ENCODE assay signal across 17 mouse cellular contexts in the genomic region with DNA sequence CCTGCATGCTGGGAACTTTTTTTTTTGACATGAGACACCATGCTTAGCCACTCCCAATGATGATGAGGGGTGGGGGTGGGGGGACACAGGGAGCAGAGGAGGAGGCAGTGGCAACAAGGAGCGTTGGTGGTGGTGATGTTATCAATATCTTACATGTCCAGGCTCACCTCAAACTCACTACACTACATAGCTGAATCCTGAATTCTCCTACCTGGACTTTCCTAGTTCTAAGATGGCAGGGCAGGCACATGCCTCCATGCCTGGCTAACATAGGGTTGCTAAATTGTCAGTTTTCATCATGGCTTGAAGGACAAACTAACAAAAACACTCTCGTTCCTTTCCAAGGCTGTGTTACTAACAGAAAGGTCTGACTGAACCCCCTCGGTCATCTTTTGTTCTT.
A peak's percentile ranks its signal among the peaks of the same experiment; 100 is the strongest.
DNase-seq lines count a peak whose midpoint lies in the region; ATAC-seq and TF ChIP-seq lines count a peak whose summit lies in the region.
"Had no signal": no experiment of that assay in that cellular context is flagged by ENCODE, and none has a peak within 500 bp of the region (broad histone marks: within the 10 kb centered on the region; RNA-seq: fewer than 3 reads in every experiment).

No protein-coding gene starts in this region.

- TF ChIP-seq EP300 in heart, adult 2 months (IDR thresholded peaks at IDR 0.05; ENCODE audit: insufficient read depth, low read depth, low read length), result no peak

- no peaks in the 10 kb centered on the region for H3K36me3 ChIP-seq in heart, embryonic 10.5 days
- H3K36me3 ChIP-seq in heart, adult 2 months (ENCODE audit: control insufficient read depth, insufficient read depth, low read length), result no peaks in the 10 kb centered on the region
- no peaks in the 10 kb centered on the region for H3K36me3 ChIP-seq in embryonic facial prominence, embryonic 13.5 days
- H3K36me3 ChIP-seq in limb, embryonic 11.5 days (ENCODE audit: control insufficient read depth, insufficient read depth, low read length), result no peaks in the 10 kb centered on the region
- H3K36me3 ChIP-seq: forebrain, embryonic 12.5 days; hindbrain, embryonic 12.5 days had no signal

- H3K9me3 ChIP-seq in heart, embryonic 10.5 days, result no peaks in the 10 kb centered on the region
- H3K9me3 ChIP-seq in embryonic facial prominence, embryonic 13.5 days, result no peaks in the 10 kb centered on the region
- no peaks in the 10 kb centered on the region for H3K9me3 ChIP-seq in limb, embryonic 11.5 days (ENCODE audit: control insufficient read depth, low read length)
- H3K9me3 ChIP-seq: forebrain, embryonic 12.5 days; hindbrain, embryonic 12.5 days had no signal

- H3K4me2 ChIP-seq in embryonic facial prominence, embryonic 13.5 days, result no peak overlapping the region
- H3K4me2 ChIP-seq in limb, embryonic 11.5 days (ENCODE audit: low read depth, severe bottlenecking), result no peak overlapping the region
- H3K4me2 ChIP-seq: forebrain, embryonic 12.5 days; hindbrain, embryonic 12.5 days had no signal

- no peak overlapping the region for H3K4me3 ChIP-seq in heart, embryonic 10.5 days
- H3K4me3 ChIP-seq in heart, adult 2 months, result no peak overlapping the region
- H3K4me3 ChIP-seq in embryonic facial prominence, embryonic 13.5 days, result no peak overlapping the region
- no peak overlapping the region for H3K4me3 ChIP-seq in limb, embryonic 11.5 days (ENCODE audit: low read depth, low read length)
- H3K4me3 ChIP-seq: forebrain, embryonic 12.5 days; hindbrain, embryonic 12.5 days had no signal

- 69% methylated on average over 3 of the region's 3 CpGs for WGBS in heart, embryonic 10.5 days
- WGBS in heart, adult 2 months, result 66% methylated on average over 3 of the region's 3 CpGs
- 50% methylated on average over 3 of the region's 3 CpGs for WGBS in embryonic facial prominence, embryonic 13.5 days
- 82% methylated on average over 3 of the region's 3 CpGs for WGBS in limb, embryonic 11.5 days

- no peak for TF ChIP-seq CTCF in heart, adult 2 months (IDR thresholded peaks at IDR 0.05)

- H3K4me1 ChIP-seq in heart, embryonic 10.5 days, result no peaks in the 10 kb centered on the region
- no peaks in the 10 kb centered on the region; the same call in 1 of the 2 replicates for H3K4me1 ChIP-seq in heart, adult 2 months (ENCODE audit: control insufficient read depth, insufficient read depth, low read length)
- peaks cover 24% of the 10 kb centered on the region for H3K4me1 ChIP-seq in embryonic facial prominence, embryonic 13.5 days
- H3K4me1 ChIP-seq in limb, embryonic 11.5 days (ENCODE audit: control insufficient read depth, insufficient read depth, low read length), result peaks cover 18% of the 10 kb centered on the region
- H3K4me1 ChIP-seq: forebrain, embryonic 12.5 days; hindbrain, embryonic 12.5 days had no signal

- no peak for DNase-seq in heart, embryonic 10.5 days (ENCODE audit: low spot score)
- DNase-seq in heart, adult 2 months, result no peak
- DNase-seq in limb, embryonic 11.5 days (ENCODE audit: low spot score), result no peak
- no peak for DNase-seq in left cerebral cortex, adult 9 months (ENCODE audit: low spot score in 2 of 2)
- no peak for DNase-seq in lung, postnatal 14 days
- DNase-seq in thymus, postnatal 14 days, result no peak
- DNase-seq: adrenal gland, postnatal 10 days; cerebellum, adult 11 months; cerebellum, adult 8-10 months; cerebellum, postnatal 14 days; gastrocnemius, postnatal 10 days; heart, postnatal 10 days; heart, postnatal 4 days had no signal

- TF ChIP-seq POLR2A in heart, adult 2 months (IDR thresholded peaks at IDR 0.05; ENCODE audit: insufficient read depth, low read depth, low read length), result no peak

- H3K27ac ChIP-seq in heart, embryonic 10.5 days, result 0 out of 2 replicates have a peak overlapping the region, but pooled peaks have one; percentile 10
- H3K27ac ChIP-seq in heart, adult 2 months, result no peak overlapping the region
- H3K27ac ChIP-seq in embryonic facial prominence, embryonic 13.5 days, result peak overlapping the region; percentile 83; the same call in 1 of the 2 replicates
- H3K27ac ChIP-seq in limb, embryonic 11.5 days (replicated peaks; ENCODE audit: low read depth, low read length), result peak overlapping the region; percentile 52; the same call in 1 of the 2 replicates
- H3K27ac ChIP-seq: forebrain, embryonic 12.5 days; hindbrain, embryonic 12.5 days had no signal

- no peak overlapping the region for H3K9ac ChIP-seq in heart, adult 2 months (ENCODE audit: low read depth, low read length)
- H3K9ac ChIP-seq in embryonic facial prominence, embryonic 13.5 days, result no peak overlapping the region
- no peak overlapping the region for H3K9ac ChIP-seq in limb, embryonic 11.5 days (ENCODE audit: low read length)
- H3K9ac ChIP-seq: forebrain, embryonic 12.5 days; hindbrain, embryonic 12.5 days had no signal

- no peak for ATAC-seq in embryonic facial prominence, embryonic 13.5 days (ENCODE audit: insufficient number of reproducible peaks, insufficient read depth, low FRiP score, low TSS enrichment, low read depth)
- no peak for ATAC-seq in limb, embryonic 11.5 days (ENCODE audit: insufficient number of reproducible peaks, low FRiP score, low TSS enrichment, low read depth)
- ATAC-seq: forebrain, embryonic 16.5 days had no signal

- intact Hi-C loops in heart, adult 2 months (cut with DNase I), result no loop called here

- H3K27me3 ChIP-seq in heart, embryonic 10.5 days (ENCODE audit: insufficient read depth, poor library complexity, severe bottlenecking), result no peaks in the 10 kb centered on the region
- H3K27me3 ChIP-seq in heart, adult 2 months (ENCODE audit: control insufficient read depth, insufficient read depth, low read length), result no peaks in the 10 kb centered on the region
- no peaks in the 10 kb centered on the region for H3K27me3 ChIP-seq in embryonic facial prominence, embryonic 13.5 days
- H3K27me3 ChIP-seq in limb, embryonic 11.5 days (ENCODE audit: control insufficient read depth, insufficient read depth, low read length), result no peaks in the 10 kb centered on the region
- H3K27me3 ChIP-seq: forebrain, embryonic 12.5 days; hindbrain, embryonic 12.5 days had no signal

- no peaks in the 10 kb centered on the region for H3K79me2 ChIP-seq in heart, adult 2 months (replicated peaks; ENCODE audit: control insufficient read depth, insufficient read depth, low read length)
